Mouse (Mus musculus) adrenal gland, adult 8-10 months (tissue): Measurements from ENCODE around the gene Mbd4. TPM values are rescaled to one million over a fixed set of nuclear protein-coding genes. Genes with fewer than 3 reads are reported as not detected.
A peak's percentile ranks its signal among the peaks of the same experiment; 100 is the strongest.

ENCODE experiments used
- DNase-seq: peaks from one replicate; pipeline ENCODE4 v3.0.0; 2022
- total RNA-seq, 4 experiments: library from RNA; stranded (reverse); gene quantifications; 2 replicates each; pipeline ENCODE4 v1.2.4; 2022

Gene Mbd4
- total RNA-seq, 4 experiments from 2014 or later = 3.3 to 5.5 (median 3.9) TPM

DNA sequence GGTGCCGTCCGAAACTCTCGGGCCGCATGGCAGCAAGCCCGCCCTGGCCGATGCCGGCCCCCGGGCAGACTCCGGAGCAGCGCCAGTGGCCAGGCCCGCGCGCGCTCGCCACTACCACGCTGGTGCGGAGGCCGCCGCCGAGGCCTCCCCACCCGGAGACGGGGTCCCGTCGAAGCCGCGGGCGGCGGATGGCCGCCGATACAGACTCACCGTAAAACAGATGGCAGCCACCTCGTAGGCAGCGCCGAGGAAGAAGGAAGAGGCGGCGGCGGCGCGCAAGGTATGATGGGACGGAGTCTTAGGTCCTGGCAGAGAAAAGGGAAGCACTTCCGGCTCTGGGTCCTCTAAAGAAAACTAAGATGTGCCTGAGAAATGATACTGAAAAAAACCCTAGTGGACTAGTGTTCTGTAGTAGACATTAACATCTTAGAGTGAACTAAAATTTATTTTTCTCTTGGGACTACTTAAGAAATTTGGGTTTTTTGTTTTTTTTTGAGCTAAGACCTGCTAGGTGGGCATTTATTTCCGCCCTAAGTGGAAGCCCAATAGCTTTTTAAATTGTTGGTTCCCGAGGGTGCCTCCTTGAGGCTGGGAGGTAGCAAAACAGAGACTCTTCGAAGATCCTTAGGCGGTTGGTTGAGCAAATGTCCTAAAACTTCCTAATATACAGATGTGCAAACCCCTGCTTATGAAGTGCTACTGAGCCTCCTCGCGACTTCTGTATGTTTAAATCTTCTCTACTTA lies 44.5 kb downstream of the Mbd4 start, which contains the start of gene Rpl32:
Gene Rpl32 (minus strand): TSS at position 260 of the 744 bp plus-strand sequence.
- peak; percentile 75 for DNase-seq

DNA sequence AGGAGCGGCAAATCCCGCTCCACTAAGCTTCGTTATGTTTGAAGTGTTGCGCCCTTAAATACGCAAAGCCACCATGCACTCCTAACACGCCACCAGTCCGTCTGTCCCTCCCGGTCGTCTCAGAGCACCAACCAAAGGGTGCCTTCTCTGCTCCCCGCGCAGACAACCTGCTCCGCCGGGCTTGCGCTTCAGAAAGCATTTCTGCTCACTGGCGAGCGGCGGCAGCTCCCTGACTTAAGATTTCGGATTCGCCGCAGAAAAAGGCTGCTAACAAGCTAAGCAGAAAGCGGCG lies 45.0 kb downstream of the Mbd4 start:
- no peak for DNase-seq

DNA sequence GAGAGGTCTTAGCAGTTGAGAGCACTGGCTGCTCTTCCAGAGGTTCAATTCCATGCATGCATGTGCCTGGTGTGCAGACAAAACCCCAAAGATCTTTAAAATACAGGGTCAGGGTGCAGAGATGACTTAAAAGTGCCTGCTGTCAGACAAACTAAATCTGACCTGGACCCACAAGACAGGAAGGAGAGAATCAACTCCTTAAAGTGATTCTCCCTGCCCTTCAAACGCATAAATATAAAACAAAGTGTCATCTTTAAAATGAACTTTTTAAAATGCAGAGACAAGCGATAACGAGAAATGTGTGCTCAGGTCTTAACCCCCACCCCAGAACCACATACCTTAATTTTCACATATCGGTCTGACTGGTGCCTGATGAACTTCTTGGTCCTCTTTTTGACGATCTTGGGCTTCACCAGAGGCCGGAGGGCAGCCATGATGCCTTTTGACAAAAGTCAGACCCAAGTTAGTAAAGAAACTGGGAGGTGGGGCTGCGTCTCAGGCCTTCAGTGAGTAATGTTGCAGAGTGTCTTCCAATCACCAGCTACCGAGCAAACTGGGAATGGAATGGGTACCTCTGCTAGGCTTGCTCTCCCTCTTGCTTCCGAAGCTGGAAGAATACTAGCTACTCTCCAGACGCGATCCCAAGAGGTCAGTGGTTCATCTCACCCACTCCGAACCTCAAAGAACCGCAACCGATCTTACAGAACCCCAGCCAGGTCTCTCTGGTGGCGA lies 45.5 kb downstream of the Mbd4 start:
- DNase-seq = no peak

- no peak for DNase-seq
These were observed 48.6 kb downstream of the Mbd4 start for GRCm38 (mm10) chr6:115804432-115805192.

DNA sequence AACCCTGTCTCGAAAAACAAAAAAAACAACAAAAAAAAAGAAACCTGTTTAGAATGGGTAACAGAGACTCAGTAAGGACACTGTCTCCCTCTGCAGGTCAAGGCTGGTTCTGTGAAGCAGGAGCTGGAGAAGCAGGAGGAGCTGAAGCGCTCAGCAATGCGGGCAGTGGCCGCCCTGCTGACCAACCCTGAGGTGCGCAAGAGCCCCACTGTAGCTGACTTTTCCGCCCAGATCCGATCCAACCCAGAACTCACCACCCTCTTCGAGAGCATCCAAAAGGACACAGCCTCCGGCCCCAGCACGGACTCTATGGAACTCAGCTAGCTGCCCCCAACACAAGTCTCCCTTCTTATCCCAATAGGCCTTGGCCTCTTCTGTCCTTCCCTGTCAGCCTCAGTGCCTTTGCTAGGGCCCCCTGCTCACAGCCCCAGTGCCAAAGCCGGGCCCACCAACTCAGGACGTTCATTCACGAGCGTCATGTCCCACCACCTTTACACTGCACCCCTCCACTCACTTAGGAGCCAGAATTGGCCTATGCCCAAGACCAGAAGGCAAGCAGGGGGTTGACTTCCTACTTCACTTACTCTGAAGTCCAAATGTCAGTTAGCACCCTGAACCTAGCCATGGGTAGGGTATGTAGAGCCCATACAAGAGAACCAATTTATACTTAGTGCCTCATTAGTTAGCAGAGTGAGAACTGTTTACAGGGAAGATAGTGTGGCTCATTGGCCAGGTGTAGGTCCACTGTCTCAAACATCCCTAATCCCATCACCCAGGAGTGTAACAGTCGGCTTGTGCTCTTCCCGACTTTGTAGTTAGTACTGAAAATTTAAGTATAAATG lies 49.4 kb downstream of the Mbd4 start:
- DNase-seq = peak; percentile 71

GRCm38 (mm10) chr6:115801811-115802210 lies 51.4 kb downstream of the Mbd4 start:
- DNase-seq = no peak

GRCm38 (mm10) chr6:115792691-115793215 lies 60.4 kb downstream of the Mbd4 start:
- DNase-seq = no peak

GRCm38 (mm10) chr6:115791842-115792686 lies 61.1 kb downstream of the Mbd4 start:
- no peak for DNase-seq

DNA sequence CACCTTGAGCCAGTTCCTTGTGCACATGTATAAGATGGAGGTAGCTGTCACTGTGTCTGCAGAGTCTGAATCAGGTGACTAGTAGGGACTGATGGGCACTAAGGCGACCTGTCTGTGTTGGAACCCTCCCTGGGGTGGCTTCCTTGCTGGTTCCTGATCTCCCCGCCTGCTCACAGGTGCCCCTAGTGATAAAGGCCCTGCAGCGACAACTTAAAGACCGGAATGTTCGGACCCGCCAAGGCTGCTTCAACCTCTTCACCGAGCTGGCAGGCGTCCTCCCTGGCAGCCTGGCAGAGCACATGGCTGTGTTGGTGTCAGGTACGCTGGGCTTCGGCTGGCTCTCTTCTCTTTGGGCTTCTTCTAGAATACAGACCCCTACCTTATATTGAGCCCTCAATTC lies 62.2 kb downstream of the Mbd4 start:
- DNase-seq = no peak

Other genes starting within 250 kb of the Mbd4 start
- gene Raf1, start 176.7 kb downstream of the Mbd4 start, total RNA-seq = 100 to 1,000 TPM in 2 of 4 experiments, 10 to 100 TPM in 2; 88.8 to 113 (median 97.7) TPM
- gene Tmem40, start 91.0 kb downstream of the Mbd4 start, total RNA-seq = not detected
- 10 to 100 TPM; 16.1 to 22.6 (median 18.0) TPM for gene Cand2, start 78.8 kb downstream of the Mbd4 start, total RNA-seq
- 1,000 to 10,000 TPM in 3 of 4 experiments, 100 to 1,000 TPM in 1; 999 to 1,169 (median 1,094) TPM for gene Rpl32, start 44.6 kb downstream of the Mbd4 start, total RNA-seq
- 1 to 10 TPM in 3 of 4 experiments, under 1 TPM in 1; 0.84 to 2.0 (median 1.1) TPM for gene Efcab12, start 15.0 kb downstream of the Mbd4 start, total RNA-seq
- gene Ift122, start 99 bp upstream of the Mbd4 start, total RNA-seq = 10 to 100 TPM; 17.2 to 29.9 (median 21.9) TPM
- 1 to 10 TPM in 3 of 4 experiments, under 1 TPM in 1; 0.52 to 1.9 (median 1.2) TPM for gene Rho, start 78.4 kb upstream of the Mbd4 start, total RNA-seq
- under 1 TPM in 1 of 4 experiments, not detected in 3; 0.40 TPM for gene H1foo, start 91.6 kb upstream of the Mbd4 start, total RNA-seq
- 100 to 1,000 TPM; 176 to 243 (median 208) TPM for gene Plxnd1, start 141.6 kb upstream of the Mbd4 start, total RNA-seq